Mouse (Mus musculus): ENCODE results near the gene Cd24a.

- TF ChIP-seq POLR2A (IDR thresholded peaks at IDR 0.05; ENCODE audit: borderline replicate concordance, control insufficient read depth, low read depth, low read length) (no peak), CTCF (IDR thresholded peaks at IDR 0.05; ENCODE audit: control insufficient read depth, insufficient read depth, low read length) (no peak)
These were observed 40.4 kb upstream of the Cd24a start for GRCm38 (mm10) chr10:43537652-43538051.
